Mouse (Mus musculus) c-Kit-negative CD71-positive TER-119-positive erythroid progenitor cells, embryonic 14.5 days (primary cell): ENCODE measurements around the gene Nadk.

Source experiments
- DNase-seq: peaks from one replicate; pipeline ENCODE4 v3.0.0-alpha.2; 2013; ENCODE audit warnings: low read depth, low spot score

Gene Nadk

DNA sequence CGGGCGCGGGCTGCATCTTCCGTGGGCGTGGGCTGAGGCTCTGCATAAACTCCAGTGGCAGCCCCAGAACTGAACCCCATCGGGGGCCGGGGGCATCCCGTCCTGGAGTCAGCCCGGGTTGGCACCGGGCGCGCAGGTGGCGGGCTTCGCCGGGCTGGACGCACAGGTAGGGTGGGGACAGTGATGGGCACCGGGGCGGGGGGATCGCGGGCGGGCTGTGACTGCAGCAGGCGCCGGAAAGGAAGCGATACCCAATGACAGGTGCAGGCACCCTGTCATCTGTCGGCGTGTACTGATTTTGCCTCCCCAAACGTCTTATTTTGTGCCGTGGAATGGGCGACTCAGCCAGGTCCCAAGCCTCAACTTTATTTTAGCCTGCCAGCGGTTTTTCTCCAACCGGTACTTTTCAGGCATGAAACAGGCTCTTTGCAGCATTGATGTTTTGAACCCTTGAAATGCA is 39.8 kb downstream of the Nadk start:
- no peak for DNase-seq

- DNase-seq: no peak
Measured at GRCm38 (mm10) chr4:155602753-155603152, 40.6 kb downstream of the Nadk start.

DNA sequence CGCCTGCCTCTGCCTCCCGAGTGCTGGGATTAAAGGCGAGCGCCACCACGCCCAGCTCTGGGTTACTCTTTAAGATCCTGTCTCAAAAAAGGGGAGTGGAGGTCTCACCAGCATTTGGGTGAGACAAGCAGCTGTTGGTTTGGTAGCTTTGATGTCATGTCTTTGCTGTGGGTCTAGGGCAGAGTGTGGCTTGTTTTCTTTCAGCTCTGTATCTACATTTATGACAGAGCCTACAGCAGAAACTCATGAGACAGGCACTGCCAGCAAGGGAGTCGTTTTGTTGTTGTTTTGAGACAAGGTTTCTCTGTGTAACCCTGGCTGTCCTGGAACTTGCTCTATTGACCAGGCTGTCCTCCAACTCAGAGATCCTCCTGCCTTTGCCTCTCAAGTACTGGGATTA is 41.6 kb downstream of the Nadk start:
- DNase-seq: no peak

GRCm38 (mm10) chr4:155605132-155605531 is 43.0 kb downstream of the Nadk start:
- DNase-seq: no peak

GRCm38 (mm10) chr4:155606825-155607224 is 44.6 kb downstream of the Nadk start:
- DNase-seq: no peak

DNA sequence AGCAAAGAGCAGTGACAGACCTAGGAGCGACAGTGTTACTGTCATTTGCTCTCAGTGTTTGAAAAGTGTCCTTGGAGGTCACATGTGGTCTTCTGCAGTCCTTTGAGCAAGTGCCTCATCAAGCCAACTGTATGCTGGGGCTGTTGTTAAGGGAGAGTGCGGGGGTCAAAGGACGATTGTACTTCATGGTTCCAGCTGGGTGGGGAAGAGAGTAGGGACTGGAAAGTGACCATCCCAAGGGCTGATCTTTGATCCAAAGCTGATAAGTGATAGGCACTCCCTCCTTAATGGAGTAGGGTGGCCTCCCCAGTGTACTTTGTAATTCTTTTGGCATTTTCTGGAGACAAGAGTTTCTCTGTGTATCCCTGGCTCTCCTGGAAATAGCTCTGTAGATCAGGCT is 49.7 kb downstream of the Nadk start:
- DNase-seq: no peak

- no peak for DNase-seq
Measured at GRCm38 (mm10) chr4:155613264-155613663, 51.1 kb downstream of the Nadk start.

GRCm38 (mm10) chr4:155618321-155618720 is 56.1 kb downstream of the Nadk start:
- DNase-seq: no peak

- DNase-seq: peak; percentile 91
Measured at GRCm38 (mm10) chr4:155624338-155625291, 62.4 kb downstream of the Nadk start, which contains the start of gene Cdk11b. TSS of gene Cdk11b (plus strand) at chr4:155624854.

DNA sequence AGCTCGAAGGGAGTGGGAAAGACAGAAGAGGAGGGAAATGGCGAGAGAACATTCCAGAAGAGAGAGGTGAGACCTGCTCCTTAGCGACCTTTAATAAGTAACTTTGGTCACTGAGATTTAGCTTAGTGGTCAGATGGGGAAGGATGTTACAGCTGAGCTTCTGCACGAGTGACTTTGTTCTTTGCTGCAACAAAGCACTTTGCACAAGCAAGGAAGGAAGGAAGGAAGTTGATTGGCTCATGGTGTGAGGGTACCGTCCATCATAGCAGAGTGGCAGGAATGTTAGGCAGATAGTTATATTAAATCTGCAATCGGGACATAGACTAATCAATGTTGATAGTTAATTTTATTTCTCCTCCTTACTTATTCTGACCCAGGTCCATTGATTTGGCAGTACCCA is 68.1 kb downstream of the Nadk start:
- DNase-seq: no peak

DNA sequence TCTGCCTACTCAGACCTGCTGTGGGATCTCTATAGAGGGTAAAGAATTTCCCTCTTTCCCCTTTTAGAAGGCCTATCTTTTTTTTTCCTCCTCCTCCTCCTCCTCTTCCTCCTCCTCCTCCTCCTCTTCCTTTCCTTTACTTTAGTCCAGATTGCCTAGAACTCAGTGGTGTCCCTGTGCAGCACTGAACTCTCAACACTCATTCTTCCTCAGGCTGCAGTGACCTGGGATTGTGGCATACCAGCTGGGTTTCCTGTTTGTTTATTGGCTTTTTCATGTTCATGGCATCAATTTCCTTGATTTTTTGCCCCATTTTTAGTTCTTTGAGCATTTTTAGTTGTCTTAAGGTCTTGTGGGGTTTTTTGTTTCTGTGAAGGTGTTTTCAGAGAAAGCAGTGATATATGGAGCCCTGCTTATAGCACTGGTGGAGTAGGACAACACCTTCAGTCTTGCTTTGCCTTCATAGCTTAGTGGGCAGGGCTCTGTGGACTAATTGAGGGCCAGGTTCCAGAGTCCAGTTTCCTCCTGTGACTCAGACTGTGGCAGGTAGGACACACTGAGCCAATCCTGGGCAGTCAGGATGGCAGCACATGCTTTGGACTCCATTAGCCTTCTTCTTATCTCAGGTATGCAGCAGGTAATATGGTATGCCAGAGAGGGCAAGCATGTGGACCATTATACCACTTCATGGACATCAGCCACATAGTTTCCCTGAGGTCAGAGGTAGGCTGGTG is 73.8 kb downstream of the Nadk start:
- DNase-seq: no peak
